Mouse (Mus musculus) limb, embryonic 14.5 days (tissue): ENCODE measurements around the gene Mpzl3. TPM values are rescaled to one million over a fixed set of nuclear protein-coding genes. Genes with fewer than 3 reads are reported as not detected.

Experiments
- ATAC-seq: fragments of 200-750 bp; cut with Nextera tagmentation; 2 replicates; pipeline ENCODE4 v1.8.0; 2017; ENCODE audit warnings: low read depth, moderate number of reproducible peaks, moderate TSS enrichment; ENCODE audit not compliant: low FRiP score
- DNase-seq: peaks from one replicate; pipeline ENCODE4 v3.0.0-alpha.2; 2015; ENCODE audit warnings: low spot score
- H3K27ac ChIP-seq: fragments of 300-500 bp; sonication (generic); replicated peaks from 2 replicates; pipeline ENCODE4 v1.5.1; 2014; ENCODE audit warnings: low read depth, mild to moderate bottlenecking, low read length, moderate library complexity, mixed read lengths
- H3K27me3 ChIP-seq: fragments of 300-500 bp; sonication (generic); 2 replicates; pipeline ENCODE4 v1.6.1; 2014; ENCODE audit warnings: low read length, mixed read lengths; ENCODE audit not compliant: control insufficient read depth, insufficient read depth
- H3K36me3 ChIP-seq: fragments of 300-500 bp; sonication (generic); 2 replicates; pipeline ENCODE4 v1.6.1; 2014; ENCODE audit warnings: mild to moderate bottlenecking, low read length, moderate library complexity, mixed read lengths; ENCODE audit not compliant: control insufficient read depth, insufficient read depth
- H3K4me1 ChIP-seq: fragments of 300-500 bp; sonication (generic); 2 replicates; pipeline ENCODE4 v1.6.1; 2014; ENCODE audit warnings: antibody characterized with exemption, low read length, mixed read lengths; ENCODE audit not compliant: control insufficient read depth, insufficient read depth
- H3K4me2 ChIP-seq: fragments of 300-500 bp; sonication (generic); replicated peaks from 2 replicates; pipeline ENCODE4 v1.6.1; 2014; ENCODE audit warnings: low read depth, mild to moderate bottlenecking, low read length, moderate library complexity; ENCODE audit not compliant: severe bottlenecking
- H3K4me3 ChIP-seq: fragments of 300-500 bp; sonication (generic); replicated peaks from 2 replicates; pipeline ENCODE4 v1.5.1; 2014; ENCODE audit warnings: low read length
- H3K9ac ChIP-seq: fragments of 300-500 bp; sonication (generic); 2 replicates; pipeline ENCODE4 v1.6.1; 2014; ENCODE audit warnings: mild to moderate bottlenecking, low read depth, low read length, moderate library complexity; ENCODE audit not compliant: severe bottlenecking
- H3K9me3 ChIP-seq: fragments of 300-500 bp; sonication (generic); 2 replicates; pipeline ENCODE4 v1.6.1; 2016; ENCODE audit warnings: low read length; ENCODE audit not compliant: control insufficient read depth
- POLR2A ChIP-seq: fragments of 200-500 bp; IDR thresholded peaks from 2 replicates; pipeline ENCODE4 v1.8.0; 2012; ENCODE audit warnings: inconsistent platforms, mild to moderate bottlenecking, moderate library complexity, borderline replicate concordance; ENCODE audit not compliant: insufficient read depth, insufficient read length; ENCODE audit errors: extremely low read depth
- WGBS: fragments of 180-500 bp; shearing (Covaris S2); extraction: QIAGEN DNeasy Blood & Tissue Kit; methylation state at CpG from one replicate; pipeline ENCODE4 v1.1.7; 2014; 5-methylcytosine and 5-hydroxymethylcytosine counted together
- polyA plus RNA-seq, 2 experiments: library from polyadenylated mRNA; depleted of rRNA in 1 of 2; stranded (reverse) in 1 of 2; unstranded in 1 of 2; fragments of >200 nt; fragmentation: Nextera tagmentation in 1 of 2; extraction: Ambion mirVana in 1 of 2; gene quantifications; 2 replicates each; pipeline versions ENCODE4 v1.2.1 to v1.2.3; 2012 to 2014

The Mpzl3 gene
- polyA plus RNA-seq, 2 experiments = 2.1 to 4.7 TPM

- H3K9me3 ChIP-seq = no peaks in the 10 kb centered on the region
- no peak overlapping the region for H3K4me2 ChIP-seq
- ATAC-seq (no peak), DNase-seq (no peak)
- no peaks in the 10 kb centered on the region for H3K27me3 ChIP-seq
- H3K4me1 ChIP-seq = no peaks in the 10 kb centered on the region
- TF ChIP-seq POLR2A = no peak
- no peak overlapping the region for H3K9ac ChIP-seq
- H3K27ac ChIP-seq = no peak overlapping the region
- no peaks in the 10 kb centered on the region for H3K36me3 ChIP-seq
- no peak overlapping the region for H3K4me3 ChIP-seq
- WGBS = 26% methylated on average over 1 of the region's 1 CpGs
Observed at GRCm38 (mm10) chr9:45102528-45102927, 47.5 kb downstream of the Mpzl3 start.

- Histone ChIP-seq H3K4me3 (no peak overlapping the region), H3K36me3 (no peaks in the 10 kb centered on the region), H3K27ac (no peak overlapping the region), H3K4me2 (no peak overlapping the region), H3K9ac (no peak overlapping the region), H3K27me3 (no peaks in the 10 kb centered on the region), H3K4me1 (no peaks in the 10 kb centered on the region), H3K9me3 (no peaks in the 10 kb centered on the region)
- TF ChIP-seq POLR2A = no peak
- DNase-seq (no peak), ATAC-seq (no peak)
- WGBS = 23% methylated on average over 11 of the region's 11 CpGs
Observed at GRCm38 (mm10) chr9:45103211-45103979, 48.4 kb downstream of the Mpzl3 start.

- H3K4me3 ChIP-seq = no peak overlapping the region
- ATAC-seq (no peak), DNase-seq (no peak)
- no peaks in the 10 kb centered on the region for H3K4me1 ChIP-seq
- H3K4me2 ChIP-seq = no peak overlapping the region
- no peaks in the 10 kb centered on the region for H3K27me3 ChIP-seq
- H3K36me3 ChIP-seq = no peaks in the 10 kb centered on the region
- no peaks in the 10 kb centered on the region for H3K9me3 ChIP-seq
- 86% methylated on average over 2 of the region's 2 CpGs for whole genome bisulfite sequencing
- no peak overlapping the region for H3K9ac ChIP-seq
- TF ChIP-seq POLR2A = no peak
- H3K27ac ChIP-seq = no peak overlapping the region
Observed at GRCm38 (mm10) chr9:45105596-45106374, 50.8 kb downstream of the Mpzl3 start.

GRCm38 (mm10) chr9:45115706-45116105 is 60.7 kb downstream of the Mpzl3 start:
- no peaks in the 10 kb centered on the region for H3K9me3 ChIP-seq
- no peaks in the 10 kb centered on the region for H3K36me3 ChIP-seq
- H3K4me1 ChIP-seq = peaks cover 19% of the 10 kb centered on the region
- TF ChIP-seq POLR2A = peak; percentile 39; the same call in 1 of the 2 replicates
- H3K27me3 ChIP-seq = no peaks in the 10 kb centered on the region
- H3K27ac ChIP-seq = peak overlapping the region; percentile 52; the same call in 1 of the 2 replicates
- H3K9ac ChIP-seq = peak overlapping the region; percentile 47
- peak overlapping the region; percentile 40 for H3K4me3 ChIP-seq
- 2% methylated on average over 14 of the region's 14 CpGs for WGBS
- H3K4me2 ChIP-seq = peak overlapping the region; percentile 58
- ATAC-seq = peak; percentile 85
- peak; percentile 85 for DNase-seq

- TF ChIP-seq POLR2A = no peak
- DNase-seq = no peak
- H3K4me1 ChIP-seq = peaks cover 20% of the 10 kb centered on the region
- no peak overlapping the region for H3K27ac ChIP-seq
- H3K36me3 ChIP-seq = no peaks in the 10 kb centered on the region
- H3K9ac ChIP-seq = no peak overlapping the region
- no peak overlapping the region for H3K4me3 ChIP-seq
- ATAC-seq = no peak
- H3K9me3 ChIP-seq = no peaks in the 10 kb centered on the region
- 58% methylated on average over 9 of the region's 9 CpGs for WGBS
- H3K4me2 ChIP-seq = no peak overlapping the region
- no peaks in the 10 kb centered on the region for H3K27me3 ChIP-seq
Observed at GRCm38 (mm10) chr9:45116819-45117218, 61.8 kb downstream of the Mpzl3 start.
